Mouse (Mus musculus) CD4-positive, CD25-positive, alpha-beta regulatory T cell, adult 4 months (primary cell): ENCODE measurements around the gene Slc24a5. TPM values are rescaled to one million over a fixed set of nuclear protein-coding genes. Genes with fewer than 3 reads are reported as not detected.
"Not testable (repeated sequence)": the region's sequence is repeated elsewhere in the genome, so short reads cannot be mapped to it uniquely, and the experiment has no call there.

ENCODE experiments used
- ATAC-seq: one replicate; pipeline ENCODE4 v1.8.0; 2017
- polyA plus RNA-seq, 2 experiments: library from polyadenylated mRNA; unstranded; fragments of 100-300 nt; shearing (Covaris generic); gene quantifications; one replicate each; pipeline ENCODE4 v1.2.1; 2017

Gene Slc24a5
- polyA plus RNA-seq = 10 to 100 TPM in 1 of 2 experiments, 1 to 10 TPM in 1; 4.5 to 13.6 TPM

DNA sequence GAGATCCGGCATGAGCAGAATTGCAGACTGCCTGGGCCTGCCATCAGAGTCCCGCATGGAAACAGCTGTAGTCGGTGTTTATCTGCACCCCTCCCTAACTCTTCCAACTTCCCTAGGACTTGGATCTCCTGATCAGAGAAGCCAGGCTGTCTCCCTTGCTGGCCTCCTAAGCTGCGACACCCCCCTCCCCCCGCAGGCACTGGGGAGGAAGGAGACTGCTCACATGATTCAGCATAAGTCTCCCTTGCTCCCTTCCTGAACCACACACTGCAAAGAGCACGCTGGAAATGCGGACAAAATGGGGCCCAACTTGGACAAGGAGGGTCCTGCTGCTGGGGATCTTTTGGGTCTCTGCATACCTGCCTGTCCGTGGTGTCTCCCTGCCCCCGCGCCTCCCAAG, at the start of gene Slc24a5:
Gene Slc24a5 (plus strand): TSS at position 231 of the 400 bp plus-strand sequence.
- ATAC-seq = no peak

DNA sequence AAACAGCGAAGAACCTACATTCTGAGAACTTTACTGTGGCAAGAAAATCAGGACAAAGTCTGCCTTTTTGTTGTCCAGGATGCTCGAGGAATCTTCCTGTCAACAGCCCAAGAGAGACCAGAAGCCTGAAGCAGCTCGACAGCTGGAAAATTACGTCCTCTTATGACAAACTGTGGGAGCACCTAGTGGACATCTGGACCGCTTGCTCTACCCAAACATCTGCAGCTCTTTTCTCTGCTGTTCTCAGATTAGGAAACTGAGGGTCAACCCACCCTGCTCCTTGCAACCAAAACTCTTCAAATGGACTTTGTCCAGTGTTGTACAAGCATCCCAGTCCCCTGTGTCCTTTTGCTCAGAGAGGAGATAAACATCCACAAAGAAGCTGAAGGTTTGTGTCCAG, 43.5 kb upstream of the Slc24a5 start:
- no peak for ATAC-seq

DNA sequence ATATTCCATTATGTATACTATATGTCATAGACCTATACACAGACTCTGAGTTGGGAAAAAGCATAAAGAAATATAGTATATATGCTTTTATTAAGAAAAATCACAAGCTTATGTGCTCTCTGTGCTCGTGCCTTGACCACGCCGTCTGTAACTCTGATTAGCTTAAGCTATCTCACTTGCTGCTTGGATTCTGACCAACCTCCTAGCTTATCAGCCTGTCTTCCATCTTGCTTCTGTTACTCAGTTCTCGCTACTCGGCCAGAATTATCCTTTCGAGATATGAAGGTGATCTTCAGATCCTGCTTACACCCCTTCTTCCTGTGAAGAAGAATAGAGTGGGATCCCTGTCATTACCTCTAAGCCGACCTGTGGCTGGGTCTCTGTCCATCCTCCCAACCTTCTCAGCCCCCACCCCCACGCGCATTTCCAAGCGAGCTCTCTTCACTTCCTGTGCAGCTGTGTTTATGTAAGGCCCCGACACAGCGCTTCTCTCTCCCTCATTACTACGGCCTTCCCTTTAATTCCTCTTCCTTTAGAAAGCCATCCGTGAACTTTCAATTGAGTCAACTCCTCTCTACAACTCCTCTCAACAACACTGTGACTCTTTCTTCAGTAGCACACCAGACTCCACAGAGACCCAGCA, 41.4 kb upstream of the Slc24a5 start:
- ATAC-seq = no peak

DNA sequence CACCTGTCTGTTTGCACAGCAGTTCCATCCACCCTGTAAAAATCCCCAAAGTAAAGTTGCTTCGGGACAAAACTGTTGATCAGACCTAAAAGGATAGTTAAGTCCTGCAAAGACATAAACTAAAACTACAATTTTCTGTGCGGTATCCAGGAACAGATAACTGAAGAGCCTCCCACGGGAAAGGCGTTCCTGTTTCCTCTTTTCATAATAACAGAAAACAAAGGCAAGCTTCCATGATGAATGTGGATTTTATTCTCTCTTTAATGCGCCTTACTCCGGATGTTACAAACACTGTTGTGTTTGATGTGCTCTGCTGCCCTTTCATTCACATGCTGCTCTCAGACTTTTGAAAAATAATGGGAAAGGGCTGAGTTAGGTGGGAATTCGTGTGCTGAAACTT, 37.3 kb upstream of the Slc24a5 start:
- no peak for ATAC-seq

DNA sequence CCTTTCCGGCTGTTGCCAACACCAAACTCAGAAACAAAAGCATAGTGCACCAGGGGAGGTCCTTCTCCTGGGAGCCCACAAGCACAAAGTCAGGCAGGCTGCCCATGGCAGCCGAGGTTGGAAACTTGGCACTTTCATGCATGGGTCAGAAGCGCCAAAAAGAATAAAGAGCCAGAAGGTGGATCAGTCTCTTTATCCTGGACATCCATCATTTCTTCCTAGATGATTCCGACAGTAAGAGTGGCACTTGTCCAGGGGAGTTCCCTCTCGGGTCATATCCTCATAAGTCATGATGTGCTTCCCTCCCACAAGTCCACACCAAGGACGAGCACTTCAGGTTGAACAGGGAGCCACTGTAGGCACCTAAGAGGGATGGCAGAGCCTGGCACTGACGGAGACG, 36.8 kb upstream of the Slc24a5 start:
- no peak for ATAC-seq

DNA sequence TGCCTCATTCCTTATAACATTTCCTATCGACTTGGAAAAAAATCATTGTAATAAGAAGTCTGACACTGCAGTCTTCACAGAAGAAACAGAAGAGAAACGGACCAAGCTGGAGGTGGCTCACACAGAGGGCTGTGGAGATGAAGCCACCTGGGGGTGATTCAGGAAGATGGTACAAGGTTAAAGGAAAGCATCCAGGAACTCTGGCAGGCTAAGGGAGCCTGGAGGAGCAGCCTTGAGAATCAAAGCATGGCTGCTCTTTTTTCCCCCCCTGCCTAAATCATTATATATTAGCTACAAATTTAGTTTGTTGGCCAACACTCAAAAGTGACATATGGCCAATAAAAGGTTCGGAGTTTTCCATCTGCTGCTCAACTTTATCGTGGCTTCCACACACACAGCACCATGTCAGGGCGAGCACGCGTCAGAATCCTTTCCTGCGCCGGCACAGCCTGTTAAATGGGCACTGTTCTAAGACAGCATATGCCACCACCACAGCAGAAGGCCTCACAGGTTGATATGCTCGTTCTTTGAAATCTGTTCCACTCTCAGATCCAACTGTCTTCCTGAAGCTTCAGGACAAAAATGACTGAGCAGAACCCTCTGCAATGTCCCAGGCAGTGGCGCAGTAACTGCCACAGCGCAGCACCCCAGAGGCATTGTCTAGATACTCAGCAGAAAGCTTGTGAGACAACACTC, 36.2 kb upstream of the Slc24a5 start:
- no peak for ATAC-seq

DNA sequence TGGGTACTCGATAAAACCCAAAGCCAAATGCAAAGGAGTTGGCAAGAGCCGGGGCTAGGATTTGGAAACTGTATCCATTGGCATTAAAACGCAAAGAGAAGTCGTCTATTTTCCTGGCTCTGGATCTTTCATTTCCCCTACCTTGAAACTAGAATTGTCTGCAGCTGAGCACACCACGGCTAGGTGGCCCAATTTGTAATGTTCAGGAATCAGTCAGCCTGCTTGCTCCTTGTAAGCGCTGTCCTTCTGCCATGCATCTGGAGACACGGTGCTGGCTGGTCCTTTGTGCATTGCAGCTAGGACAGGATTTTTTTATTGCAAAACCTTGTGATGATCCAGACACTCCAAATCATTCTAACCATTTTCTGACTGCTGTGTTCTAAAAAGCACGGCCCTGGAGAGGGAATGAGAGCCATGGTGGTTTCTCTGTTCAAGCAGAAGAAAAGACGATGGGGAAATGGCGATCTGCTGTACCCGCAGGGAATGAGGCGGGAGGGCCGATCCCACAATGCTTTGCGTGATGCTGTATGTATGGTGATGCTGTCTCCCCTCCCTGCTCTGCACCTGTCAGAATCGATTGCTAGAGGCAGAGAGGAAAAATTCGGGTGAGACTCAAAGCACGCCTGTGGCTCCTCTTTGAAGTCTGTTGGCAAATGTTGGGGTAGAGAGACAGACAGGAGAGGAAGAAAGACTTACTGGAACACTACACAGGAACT, 35.5 kb upstream of the Slc24a5 start:
- no peak for ATAC-seq

DNA sequence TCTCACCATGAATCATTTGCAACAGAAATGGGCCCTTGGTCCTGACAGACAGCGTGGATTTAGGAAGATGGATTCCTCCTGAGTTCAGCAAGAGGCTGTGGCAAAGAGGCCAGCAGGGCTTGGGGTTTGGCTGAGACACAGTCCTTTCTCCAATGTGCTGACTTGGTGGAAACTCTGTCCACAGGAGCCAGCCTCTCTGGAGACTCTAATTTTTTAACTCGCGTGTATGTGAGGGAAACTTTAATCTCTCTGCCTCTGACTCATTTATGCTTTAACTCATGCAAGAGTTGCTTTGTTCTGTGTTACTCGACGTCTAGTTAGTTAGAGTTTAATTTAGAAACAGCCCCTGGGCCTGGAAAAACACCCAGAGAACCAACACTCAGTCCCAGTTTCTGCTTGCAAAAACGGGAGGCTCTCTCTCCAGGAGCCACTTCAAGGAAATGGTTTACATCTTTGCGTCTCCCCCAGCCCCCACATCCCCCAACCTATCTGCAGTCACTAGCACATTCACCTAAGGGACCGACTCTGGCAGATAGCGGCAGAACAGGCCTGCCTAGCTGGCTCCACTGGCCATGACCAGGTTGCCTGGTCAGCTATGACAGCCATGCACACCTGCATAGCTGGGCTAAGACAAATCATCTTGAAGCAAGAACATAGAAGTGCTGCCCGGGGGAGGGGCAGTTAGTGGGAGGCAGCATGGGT, 34.7 kb upstream of the Slc24a5 start:
- ATAC-seq = no peak

DNA sequence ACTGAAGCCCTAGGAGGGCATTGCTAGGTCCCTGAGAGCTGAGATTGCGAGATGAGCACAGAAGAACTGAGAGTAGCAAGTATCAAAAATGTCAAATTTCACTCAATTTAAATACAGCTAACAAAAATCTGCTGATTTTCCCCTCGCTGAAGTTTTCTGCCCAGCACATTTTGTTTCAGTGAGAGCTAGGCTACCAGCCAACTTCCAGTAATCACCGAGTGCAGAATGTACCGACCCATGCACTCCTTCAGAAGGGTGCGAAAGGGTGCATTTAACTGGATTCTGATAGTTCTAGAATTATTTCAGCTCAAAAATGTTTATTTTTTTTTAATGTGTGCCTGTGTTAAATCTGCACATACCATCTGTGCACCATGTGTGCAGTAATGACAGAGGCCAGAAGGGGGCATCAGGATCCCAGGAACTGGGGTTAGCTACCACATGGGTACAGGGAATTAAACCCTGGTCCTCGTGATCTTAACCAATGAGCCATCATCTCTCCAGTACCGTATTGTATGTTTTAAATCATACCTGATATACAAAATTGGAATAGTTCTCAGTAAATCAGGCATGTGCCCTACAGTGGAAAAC, 12.5 kb upstream of the Slc24a5 start:
- no peak for ATAC-seq

DNA sequence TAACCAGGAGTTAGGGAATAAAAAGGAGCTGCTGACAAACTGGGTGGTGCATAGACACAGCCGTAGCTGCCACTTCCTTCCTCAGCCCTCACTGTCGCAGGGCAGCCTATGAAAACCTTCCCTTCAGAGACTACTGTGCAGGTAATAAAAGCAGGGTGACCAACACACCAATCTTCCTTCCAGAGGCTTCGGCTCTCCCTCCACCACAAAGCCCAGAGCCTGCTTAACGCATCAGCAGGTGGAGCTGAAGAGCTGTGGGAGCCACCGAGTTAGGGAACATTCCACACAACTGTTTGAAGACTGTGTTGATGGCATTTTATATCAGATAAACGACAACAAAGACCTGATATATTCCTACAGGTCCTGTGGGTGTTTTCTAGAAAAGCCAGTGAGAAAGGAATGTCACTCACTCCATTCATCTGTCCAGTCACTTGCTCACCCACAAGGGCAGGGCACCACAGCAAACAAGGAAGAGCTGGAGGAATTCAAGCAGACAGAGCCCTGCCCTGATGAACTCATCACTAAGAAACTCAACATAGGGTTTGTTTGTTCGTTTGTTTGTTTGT, 10.6 kb upstream of the Slc24a5 start:
- ATAC-seq = no peak

DNA sequence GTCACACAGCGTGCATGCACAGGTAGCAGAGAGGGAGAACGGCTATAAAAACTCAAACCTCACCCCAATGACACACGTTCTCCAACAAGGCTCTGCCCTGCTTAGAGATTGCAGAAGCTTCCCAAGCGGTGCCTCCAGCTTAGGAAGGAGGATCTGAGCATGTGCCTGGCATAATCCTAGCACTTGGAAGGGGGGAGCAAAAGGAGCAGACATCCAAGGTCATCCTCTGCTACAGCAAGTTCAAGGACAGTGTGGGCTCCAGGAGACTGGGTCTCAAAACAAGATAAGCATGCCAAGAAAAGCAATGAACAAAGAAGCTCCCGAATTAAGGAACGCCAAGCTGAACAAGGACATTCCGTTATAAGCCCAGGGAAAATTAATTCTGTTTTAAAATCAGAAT, 6.5 kb upstream of the Slc24a5 start:
- no peak for ATAC-seq

DNA sequence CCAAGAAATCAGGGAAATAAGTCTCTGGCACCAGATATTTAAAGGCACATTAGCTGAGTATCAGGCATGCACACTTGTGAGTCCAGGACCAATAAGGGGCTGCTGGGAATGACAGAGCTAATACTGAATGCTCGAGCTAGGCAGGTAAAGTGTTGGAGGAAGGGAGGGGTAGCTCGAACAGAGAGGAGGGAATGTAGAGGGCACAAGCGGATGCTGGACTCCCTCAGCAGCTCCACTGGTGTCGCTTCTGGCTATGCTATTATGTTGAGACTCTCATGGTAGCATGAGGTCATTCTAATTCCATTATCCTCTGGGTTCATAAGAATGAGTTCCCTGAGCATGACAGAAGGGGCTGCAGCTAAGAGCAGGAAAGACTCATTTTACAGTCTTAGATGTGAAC, 5.0 kb upstream of the Slc24a5 start:
- no peak for ATAC-seq

DNA sequence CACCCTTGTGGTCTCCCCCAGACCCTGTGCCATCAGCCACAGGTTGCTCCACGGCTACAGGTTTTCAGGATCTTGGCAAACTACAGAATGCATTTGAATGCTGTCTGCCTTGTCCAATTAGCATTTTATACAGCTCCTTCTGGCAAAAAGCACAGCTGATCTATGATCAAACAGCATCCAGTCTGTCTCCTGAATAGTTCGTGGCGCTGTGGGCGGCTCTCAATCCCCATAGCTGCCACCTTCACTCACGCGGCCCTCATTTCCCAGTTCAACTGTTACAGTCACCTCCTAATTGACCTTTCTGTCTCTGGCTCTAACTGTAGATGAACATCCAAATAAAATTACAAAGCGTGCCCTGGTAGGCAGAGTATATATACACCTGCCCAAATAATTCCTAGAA, 551 bp upstream of the Slc24a5 start:
- ATAC-seq = no peak

DNA sequence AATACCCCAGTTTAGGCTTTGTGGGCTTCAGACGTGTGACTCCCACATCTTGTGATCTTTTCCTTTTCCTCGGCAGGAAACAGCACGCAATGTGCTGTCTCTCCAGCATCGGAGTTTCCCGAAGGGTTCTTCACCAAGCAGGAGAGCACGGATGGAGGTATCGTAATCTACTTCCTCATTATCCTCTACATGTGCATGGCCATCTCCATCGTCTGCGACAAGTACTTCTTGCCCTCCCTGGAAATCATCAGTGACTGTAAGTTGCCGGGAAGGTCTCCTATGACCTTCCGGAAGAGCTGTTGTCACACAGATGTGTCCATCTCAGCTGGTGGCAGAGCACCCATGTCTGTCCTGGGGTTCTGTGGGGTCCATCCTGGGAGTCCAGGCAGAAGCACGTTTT, 772 bp downstream of the Slc24a5 start:
- ATAC-seq = no peak

DNA sequence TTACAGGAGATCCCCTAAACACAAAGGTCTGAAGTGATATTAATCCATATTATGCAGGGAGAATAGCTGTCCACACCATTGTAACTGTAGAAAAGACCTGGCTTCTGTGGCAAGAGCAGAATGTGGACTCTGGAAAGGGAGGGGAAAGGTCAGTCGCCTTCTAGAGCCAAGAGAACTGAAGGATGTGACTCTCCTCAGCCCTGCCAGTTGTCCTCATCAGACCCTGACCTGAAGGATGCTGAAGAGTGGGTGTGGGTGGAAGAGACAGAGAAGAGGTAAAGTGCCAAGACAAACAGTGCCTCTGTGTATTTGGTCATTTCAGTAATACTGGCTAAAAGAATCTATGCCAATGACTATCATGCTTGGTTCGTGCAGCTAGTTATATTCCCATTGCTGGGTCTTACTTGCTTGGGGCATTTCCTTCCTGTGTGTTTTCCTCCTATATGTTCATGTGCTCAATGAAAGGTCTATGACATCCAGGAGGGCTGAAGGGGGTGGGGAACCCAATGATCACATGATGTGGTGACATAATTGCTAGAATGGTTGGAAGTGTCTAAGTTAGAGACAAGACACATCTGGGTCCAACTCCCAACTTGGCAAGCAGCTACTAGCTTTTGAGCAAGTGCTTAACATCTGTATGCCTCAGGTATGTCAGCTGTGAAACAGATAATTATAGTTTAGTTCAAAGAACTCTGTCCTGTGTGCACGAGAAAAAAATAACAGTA, 5.3 kb downstream of the Slc24a5 start:
- ATAC-seq = no peak

DNA sequence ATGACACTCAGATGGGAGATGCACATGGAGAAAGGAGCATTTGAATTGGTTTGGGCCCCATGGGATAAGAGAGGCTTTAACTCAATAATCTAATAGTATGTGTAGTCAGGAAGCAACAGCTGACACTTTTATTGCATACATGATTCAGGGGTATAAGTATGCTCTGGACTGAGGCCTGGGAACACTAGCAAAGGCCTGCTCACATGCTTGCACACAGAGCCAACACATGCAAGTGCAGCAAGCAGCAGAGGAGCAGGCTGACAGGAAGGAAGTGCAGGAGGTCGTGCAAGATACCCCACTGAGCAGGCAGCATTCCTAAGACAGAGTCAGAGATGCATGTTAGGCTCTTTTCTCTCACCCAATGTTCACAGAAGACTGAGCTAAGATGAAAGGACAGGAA, 16.0 kb downstream of the Slc24a5 start:
- ATAC-seq = no peak

DNA sequence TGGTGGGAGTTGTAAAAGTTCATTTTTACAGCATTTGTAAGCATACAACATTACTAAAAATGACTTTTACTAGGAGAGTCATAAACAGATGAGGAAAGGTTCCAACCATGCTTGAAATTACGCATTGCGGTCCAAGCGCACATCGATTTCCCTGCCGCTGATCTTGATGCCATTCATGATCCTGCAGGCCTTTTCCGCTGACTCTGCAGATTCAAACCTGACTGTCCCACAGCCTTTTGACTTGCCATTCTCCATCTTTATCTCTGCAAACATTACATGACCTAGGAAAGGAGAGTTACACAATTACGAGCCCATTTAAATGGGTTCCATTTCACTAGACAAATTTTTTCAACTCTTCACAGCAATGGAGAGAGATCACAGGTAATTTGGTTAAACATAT, 20.8 kb downstream of the Slc24a5 start:
- ATAC-seq = no peak

DNA sequence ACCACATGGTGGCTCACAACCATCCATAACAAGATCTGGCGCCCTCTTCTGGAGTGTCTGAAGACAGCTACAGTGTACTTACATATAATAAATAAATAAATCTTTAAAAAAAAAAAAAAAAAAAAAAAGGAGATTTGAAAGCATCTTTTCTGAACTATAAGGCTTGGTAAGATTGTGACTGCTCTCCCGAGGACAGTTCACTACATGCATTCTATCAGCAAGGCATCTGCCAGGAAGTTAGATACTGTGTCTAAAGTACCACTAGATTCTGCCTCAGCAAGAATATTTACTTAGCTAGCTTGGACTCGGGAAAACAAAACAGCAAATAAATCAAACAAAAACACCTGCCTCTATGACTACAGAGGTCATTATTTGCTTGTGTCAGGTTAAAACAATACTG, 24.2 kb downstream of the Slc24a5 start:
- not testable (repeated sequence) for ATAC-seq

DNA sequence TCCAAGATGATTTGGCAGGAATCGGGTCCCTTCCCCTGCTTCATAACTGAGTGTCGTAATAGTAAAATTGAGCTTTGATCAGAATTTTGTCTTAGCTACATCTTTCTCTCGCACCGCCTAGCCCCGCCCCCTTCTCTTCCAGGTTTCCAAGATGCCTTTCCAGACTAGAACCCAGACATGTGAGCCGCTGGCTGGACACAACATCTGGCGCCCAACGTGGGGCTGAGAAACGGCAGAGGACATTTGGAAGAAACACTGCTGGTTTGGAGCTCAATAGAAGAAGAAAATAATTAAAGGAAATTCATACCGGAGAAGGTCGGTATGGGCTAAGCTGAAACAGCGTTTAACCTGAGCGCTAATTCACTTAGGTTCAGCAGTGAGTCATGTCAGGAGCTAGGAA, 36.6 kb downstream of the Slc24a5 start:
- ATAC-seq = not testable (repeated sequence)

DNA sequence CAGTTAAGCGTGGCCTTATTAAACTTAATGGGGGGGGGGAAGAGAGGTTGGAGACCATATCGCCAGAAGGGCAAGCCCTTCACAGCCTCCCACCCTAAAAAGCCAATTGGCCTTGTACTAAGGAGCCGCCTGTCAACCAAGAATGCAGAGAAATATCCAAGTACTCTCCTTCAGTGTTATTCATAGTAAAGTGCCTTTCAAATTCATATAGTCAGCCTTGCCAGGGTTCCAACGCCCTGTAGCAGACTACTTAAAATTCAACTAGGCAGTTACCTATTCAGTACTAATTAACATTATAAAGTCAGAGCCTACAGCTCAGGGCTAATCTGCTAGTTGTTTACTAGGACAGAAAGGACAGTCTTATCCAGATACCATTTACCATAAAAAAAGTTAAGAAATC, 38.6 kb downstream of the Slc24a5 start:
- ATAC-seq = not testable (repeated sequence)

DNA sequence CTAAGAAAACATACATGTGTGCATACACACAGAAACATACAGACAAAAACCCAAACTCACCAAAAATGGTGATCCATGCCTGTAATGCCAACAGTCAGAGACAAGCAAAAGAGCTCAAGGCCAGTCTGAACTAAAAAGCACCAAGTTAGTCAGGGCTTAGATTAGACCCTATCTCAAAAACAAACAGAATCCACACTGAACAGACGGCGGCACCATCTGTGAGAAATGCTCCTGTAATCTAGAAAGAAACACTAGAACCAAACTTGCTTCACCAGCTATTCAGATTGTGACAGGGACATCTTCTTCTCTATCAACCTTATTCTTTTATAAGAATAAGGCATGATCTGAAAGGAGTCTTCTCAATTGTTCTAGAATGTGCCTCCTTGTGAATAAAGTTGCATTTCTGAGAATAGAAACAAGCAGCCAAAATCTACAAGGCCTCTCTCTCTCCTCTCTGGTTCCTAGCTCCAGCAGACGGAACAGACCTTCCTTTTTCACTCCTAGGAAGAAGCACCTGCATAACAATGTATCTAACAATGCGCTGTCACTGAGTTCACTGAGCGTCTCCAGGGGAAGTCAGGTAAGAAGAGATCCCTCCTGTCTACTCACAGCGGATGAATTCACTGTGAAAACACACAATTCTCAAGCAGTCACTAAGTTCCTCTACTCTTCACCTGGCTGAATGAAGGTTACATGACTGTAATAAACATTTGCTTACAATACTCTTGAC, 51.6 kb downstream of the Slc24a5 start:
- no peak for ATAC-seq
